Mouse (Mus musculus): ENCODE measurements at regions not wholly inside any gene's neighbourhood (a gene's known extent, or its start where the extent isn't known, plus 50 kb on each side); places are given as distances from the start of the nearest gene placed in this dataset.

- TF ChIP-seq CTCF (IDR thresholded peaks at IDR 0.05; ENCODE audit: extremely low read depth, insufficient read length, insufficient replicate concordance, low read depth, low read length) (no peak), POLR2A (IDR thresholded peaks at IDR 0.05; ENCODE audit: low read depth, low read length) (no peak)
These were observed 441.8 kb downstream of the Rps24 start for GRCm38 (mm10) chr14:24928726-24929125.

All from small intestine, adult 2 months (tissue).